Mouse (Mus musculus) adrenal gland, adult 18-20 months (tissue): ENCODE data around the gene Pold4. TPM values are rescaled to one million over a fixed set of nuclear protein-coding genes. Genes with fewer than 3 reads are reported as not detected.

Source experiments
- DNase-seq, 2 experiments: peaks; one replicate each; pipeline ENCODE4 v3.0.0; 2021 to 2022; ENCODE audit warnings: low spot score in 2 of 2
- microRNA-seq, 2 experiments: library from miRNA; unstranded; fragments of <30 nt; microRNA quantifications; one replicate each; pipeline ENCODE4 v1.2.0; 2021; ENCODE audit warnings: borderline number of aligned reads in 2 of 2
- total RNA-seq, 2 experiments: library from RNA; stranded (reverse); gene quantifications; 1 replicate in 1 of 2; 2 replicates in 1 of 2; pipeline ENCODE4 v1.2.3; 2021

The Pold4 gene
- total RNA-seq, 2 experiments from 2014 or later = 41.0 to 44.4 TPM

DNA sequence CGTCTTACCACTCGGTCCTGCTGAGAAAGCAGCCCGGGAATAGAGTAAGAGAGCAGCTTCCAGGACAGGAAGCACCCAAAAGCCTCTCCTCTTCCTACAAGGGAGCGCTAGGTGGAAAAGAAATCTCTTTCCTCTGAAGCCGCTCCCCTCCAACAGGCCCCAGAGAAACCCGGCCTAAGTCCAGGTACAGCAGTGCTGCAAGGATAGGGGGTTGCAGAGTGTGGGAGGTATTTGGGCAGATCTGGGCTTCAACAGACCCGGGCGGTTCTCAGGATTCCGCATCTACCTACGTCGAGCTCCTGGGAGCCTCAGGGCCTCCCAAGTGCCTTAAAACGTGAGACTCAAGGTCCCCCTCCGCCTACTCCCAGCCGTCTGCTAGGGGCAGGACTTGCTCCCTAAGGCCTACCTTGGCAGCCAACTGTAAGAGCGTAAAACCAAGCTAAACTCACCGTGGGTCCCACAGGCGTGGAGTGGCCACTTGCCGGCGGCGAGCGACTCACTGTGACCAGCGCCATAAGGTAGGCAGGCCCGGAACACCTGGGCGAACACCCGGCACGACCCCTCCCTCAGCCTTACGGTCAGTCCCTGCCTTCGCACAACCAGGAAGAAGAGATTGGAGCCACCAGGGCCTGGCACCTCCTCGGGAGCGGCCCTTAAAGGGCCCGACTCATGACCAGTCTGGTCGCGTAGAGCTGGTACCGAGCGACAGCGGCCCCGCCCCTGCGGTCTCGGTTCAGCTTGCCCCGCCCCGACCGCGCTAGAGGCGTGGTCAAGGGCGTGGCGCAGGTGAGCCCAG lies 37.1 kb downstream of the Pold4 start, which contains the start of gene Ssh3:
TSS of gene Ssh3 (minus strand) at position 615 of the 796 bp plus-strand sequence.
- DNase-seq = peak; percentile 69 to 75

DNA sequence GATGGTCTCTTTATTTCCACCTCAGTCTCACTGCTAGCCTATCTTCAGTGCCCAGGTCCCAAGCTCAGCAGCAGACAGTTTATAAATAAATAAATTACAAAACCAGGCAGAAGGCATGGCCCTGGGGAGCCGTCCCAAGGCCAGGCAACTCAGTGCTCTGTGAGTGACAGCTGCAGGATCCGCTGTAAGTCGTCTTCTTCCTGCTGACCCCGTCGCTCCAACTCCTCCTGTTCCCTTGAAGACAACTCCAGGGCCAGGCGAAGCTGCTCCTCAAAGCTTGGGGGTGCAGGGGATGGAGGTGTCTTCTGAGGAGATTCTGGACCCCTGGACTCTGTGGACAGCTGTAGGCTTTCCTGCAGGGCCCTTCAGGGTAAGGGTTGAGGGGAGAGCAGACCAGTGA lies 38.5 kb downstream of the Pold4 start:
- DNase-seq = peak in 1 of 2 experiments; percentile 18

DNA sequence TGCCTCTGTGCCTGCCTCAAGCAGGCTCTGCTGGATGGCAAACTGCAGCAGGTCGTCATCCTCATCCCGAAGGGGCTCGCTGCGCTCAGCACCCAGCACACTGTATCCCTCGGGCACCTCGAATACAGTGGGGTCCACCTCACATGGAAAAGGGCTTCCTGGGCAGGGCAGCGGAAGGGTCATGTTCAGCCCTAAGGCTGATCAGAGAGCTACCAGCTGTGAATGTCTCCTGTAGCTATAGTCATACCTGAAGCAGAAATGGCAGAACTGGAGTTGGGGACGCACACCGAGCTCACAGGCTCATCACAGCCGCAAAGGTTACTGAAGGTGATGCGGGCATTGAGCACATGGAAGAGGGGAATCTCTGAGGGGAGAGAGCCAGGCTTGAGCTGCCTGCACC lies 39.3 kb downstream of the Pold4 start:
- peak in 1 of 2 experiments; percentile 18 for DNase-seq

DNA sequence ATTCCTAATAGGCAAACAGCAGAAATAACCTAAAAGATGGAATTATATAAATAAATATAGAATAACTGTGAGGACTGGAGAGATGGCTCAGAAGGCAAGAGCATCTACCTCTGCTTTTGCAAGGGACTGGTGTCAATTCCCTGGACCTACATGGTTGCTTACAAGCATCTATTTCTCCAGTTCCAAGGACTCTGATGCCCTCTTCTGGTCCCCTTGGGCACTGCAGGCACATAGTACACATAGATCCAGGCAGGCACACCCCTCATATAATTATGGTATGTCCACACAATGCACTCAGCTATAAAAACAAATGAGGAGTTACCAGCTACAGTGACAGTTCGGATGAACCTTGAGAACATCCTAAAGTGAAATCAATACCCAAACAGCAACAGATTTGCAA lies 47.8 kb downstream of the Pold4 start:
- no peak for DNase-seq

DNA sequence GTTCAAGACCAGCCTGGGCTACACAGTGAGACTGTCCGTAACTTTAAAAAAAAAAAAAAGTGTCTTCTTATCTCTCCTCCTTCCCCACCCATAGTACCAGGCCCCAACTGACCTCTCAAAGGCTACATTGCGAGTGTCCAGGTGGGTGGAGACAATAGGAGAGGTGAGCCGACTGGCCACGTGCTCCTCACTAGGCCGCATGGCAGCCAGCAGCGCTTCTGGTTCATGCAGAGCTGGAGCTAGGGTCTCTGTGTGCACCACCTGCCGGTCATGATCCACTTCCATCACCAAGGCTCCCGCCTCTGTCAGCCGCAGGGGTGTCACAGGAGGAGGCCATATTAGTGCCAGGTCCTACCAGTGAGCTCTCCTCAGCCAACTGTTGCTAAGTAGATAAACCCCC lies 48.7 kb downstream of the Pold4 start:
- no peak for DNase-seq

DNA sequence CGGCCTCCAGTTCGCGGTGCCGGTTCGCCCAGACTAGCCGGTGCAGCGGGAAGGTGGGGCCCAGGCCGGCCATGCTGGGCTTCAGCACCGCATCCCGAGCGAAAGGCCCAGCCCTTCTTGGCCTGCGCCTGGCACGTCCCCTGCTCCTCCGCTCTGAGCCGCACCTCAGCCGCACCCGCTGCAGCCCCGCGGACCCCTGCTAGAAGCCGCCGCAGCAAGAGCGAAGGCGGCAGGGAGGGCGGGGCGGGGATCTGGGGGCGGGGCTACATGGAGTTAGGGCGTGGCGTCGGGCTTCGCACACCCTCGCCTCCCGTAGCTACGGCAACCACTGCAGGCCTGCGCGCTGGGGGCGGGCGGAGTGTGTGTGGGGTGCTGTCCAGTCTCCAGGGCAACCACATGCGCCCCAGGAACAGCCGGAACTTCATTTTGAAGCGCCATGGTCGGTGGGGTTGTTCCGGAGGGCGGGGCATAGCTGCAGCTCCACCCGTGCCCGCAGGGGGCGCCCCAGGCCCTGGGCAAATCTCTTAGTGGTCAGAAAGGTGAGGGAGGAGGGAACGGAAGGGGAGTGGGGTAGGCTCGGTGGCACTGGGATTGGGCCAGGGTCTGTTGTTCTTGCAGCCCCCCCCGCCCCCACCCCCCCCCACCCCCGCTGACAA lies 51.3 kb downstream of the Pold4 start, which contains the start of gene Ankrd13d:
TSS of gene Ankrd13d (minus strand) at position 240 of the 656 bp plus-strand sequence.
- DNase-seq = peak; percentile 76 to 83

Small RNA genes lying within 50 kb of the gene (microRNA-seq; reads per million reads assigned to microRNA genes)
- gene Gm26115 = 0 reads per million in 2 experiments
- gene Mir6985 = 2.4 to 4.3 reads per million in 2 experiments

Other genes with a start within 250 kb of the Pold4 start
- 10 to 100 TPM; 16.1 to 20.8 TPM for gene Acy3, start 245.3 kb upstream of the Pold4 start, total RNA-seq
- gene Tbx10, start 239.1 kb upstream of the Pold4 start, total RNA-seq = not detected
- 10 to 100 TPM; 27.6 to 33.3 TPM for gene Nudt8, start 231.3 kb upstream of the Pold4 start, total RNA-seq
- 1 to 10 TPM; 1.1 TPM for gene Gm49405, start 231.3 kb upstream of the Pold4 start, total RNA-seq
- 1 to 10 TPM; 1.9 to 2.4 TPM for gene Doc2g, start 228.6 kb upstream of the Pold4 start, total RNA-seq
- gene Ndufv1, start 219.1 kb upstream of the Pold4 start, total RNA-seq = 100 to 1,000 TPM; 359 to 601 TPM
- gene Gstp1, start 193.9 kb upstream of the Pold4 start, total RNA-seq = 100 to 1,000 TPM; 392 to 420 TPM
- 10 to 100 TPM; 50.2 to 66.1 TPM for gene Gstp2, start 185.9 kb upstream of the Pold4 start, total RNA-seq
- gene Gstp3, start 172.3 kb upstream of the Pold4 start, total RNA-seq = 1 to 10 TPM; 2.0 to 2.1 TPM
- not detected for gene Cabp2, start 150.3 kb upstream of the Pold4 start, total RNA-seq
- gene Cdk2ap2, start 134.7 kb upstream of the Pold4 start, total RNA-seq = 100 to 1,000 TPM; 125 to 147 TPM
- gene Pitpnm1, start 131.9 kb upstream of the Pold4 start, total RNA-seq = 100 to 1,000 TPM in 1 of 2 experiments, 10 to 100 TPM in 1; 85.6 to 115 TPM
- gene Aip, start 106.0 kb upstream of the Pold4 start, total RNA-seq = 100 to 1,000 TPM; 119 to 121 TPM
- not detected for gene Gpr152, start 92.1 kb upstream of the Pold4 start, total RNA-seq
- gene Cabp4, start 87.9 kb upstream of the Pold4 start, total RNA-seq = under 1 TPM; 0.16 to 0.60 TPM
- 100 to 1,000 TPM; 145 to 150 TPM for gene Coro1b, start 83.3 kb upstream of the Pold4 start, total RNA-seq
- gene Ptprcap, start 78.3 kb upstream of the Pold4 start, total RNA-seq = 1 to 10 TPM; 3.2 to 3.3 TPM
- gene Rps6kb2, start 68.5 kb upstream of the Pold4 start, total RNA-seq = 10 to 100 TPM; 30.2 to 36.3 TPM
- 1 to 10 TPM; 3.2 to 3.5 TPM for gene Carns1, start 56.4 kb upstream of the Pold4 start, total RNA-seq
- 1 to 10 TPM; 1.1 to 1.6 TPM for gene Tbc1d10c, start 40.6 kb upstream of the Pold4 start, total RNA-seq
- 100 to 1,000 TPM; 353 to 384 TPM for gene Ppp1ca, start 39.8 kb upstream of the Pold4 start, total RNA-seq
- gene Rad9a, start 30.2 kb upstream of the Pold4 start, total RNA-seq = 1 to 10 TPM; 7.5 to 9.0 TPM
- gene Clcf1, start 17.7 kb upstream of the Pold4 start, total RNA-seq = 10 to 100 TPM in 1 of 2 experiments, 1 to 10 TPM in 1; 7.9 to 11.1 TPM
- not detected for gene AC109138.7, start 17.5 kb upstream of the Pold4 start, total RNA-seq
- gene Ssh3, start 37.3 kb downstream of the Pold4 start, total RNA-seq = 10 to 100 TPM; 23.7 to 31.6 TPM
- 1 to 10 TPM; 3.2 to 5.0 TPM for gene Ankrd13d, start 51.2 kb downstream of the Pold4 start, total RNA-seq
- 10 to 100 TPM; 55.9 to 62.9 TPM for gene Grk2, start 74.3 kb downstream of the Pold4 start, total RNA-seq
- gene Kdm2a, start 166.4 kb downstream of the Pold4 start, total RNA-seq = 100 to 1,000 TPM; 108 to 132 TPM
- gene Rhod, start 207.5 kb downstream of the Pold4 start, total RNA-seq = 10 to 100 TPM; 19.1 to 25.8 TPM
- gene Syt12, start 245.5 kb downstream of the Pold4 start, total RNA-seq = 10 to 100 TPM; 64.3 to 94.0 TPM